Mouse (Mus musculus): ENCODE data around the gene Tbx10. TPM values are rescaled to one million over a fixed set of nuclear protein-coding genes. Genes with fewer than 3 reads are reported as not detected.

The Tbx10 gene
- total and polyA plus RNA-seq, 3 experiments: not detected

DNA sequence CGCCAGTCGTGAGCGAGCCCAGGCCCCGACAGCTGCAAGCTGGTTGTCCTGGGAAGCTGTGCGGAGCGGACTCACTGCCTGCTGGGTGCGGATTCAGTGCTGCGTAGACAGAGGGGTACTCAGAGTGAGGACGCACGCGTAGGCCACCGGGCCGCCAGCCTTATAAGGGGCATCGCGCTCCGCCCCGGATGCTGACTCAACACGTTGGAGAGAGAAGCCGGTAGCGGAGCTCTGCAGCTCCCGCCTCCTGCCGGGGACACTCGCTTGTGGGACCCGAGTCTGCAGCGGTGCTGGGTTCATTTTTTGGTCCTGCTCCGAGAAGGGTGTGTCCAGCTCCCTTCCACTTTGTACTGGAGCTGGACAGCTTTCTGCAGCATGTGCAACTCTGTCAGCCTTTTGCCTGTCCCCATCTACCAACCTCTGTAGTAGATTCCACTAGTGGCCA lies 45.3 kb downstream of the Tbx10 start, which contains the start of gene Gstp1:
Gene Gstp1, minus strand, starts transcription at position 198 of the 445 bp plus-strand sequence.
- peaks cover 0 to 8% of the 10 kb centered on the region in 2 experiments; a peak in 2 of 4 replicates for H3K4me1 ChIP-seq (ENCODE audit: control insufficient read depth in 1 of 2, insufficient read depth in 2 of 2, low read length in 2 of 2)
- peak within 1 kb of the TSS; percentile 46 for H3K27ac ChIP-seq (ENCODE audit: control insufficient read depth, low read depth, low read length)
- no peaks in the 10 kb centered on the region for H3K27me3 ChIP-seq (ENCODE audit: control insufficient read depth in 1 of 2, insufficient read depth in 2 of 2, low read length in 2 of 2)
- peaks cover 0 to 5% of the 10 kb centered on the region in 2 experiments; a peak in 2 of 4 replicates for H3K36me3 ChIP-seq (ENCODE audit: control insufficient read depth in 1 of 2, insufficient read depth in 2 of 2, low read length in 2 of 2)
- H3K79me2 ChIP-seq (ENCODE audit: control insufficient read depth, insufficient read depth, low read length, poor library complexity): peaks cover 4% of the 10 kb centered on the region
- no peaks in the 10 kb centered on the region for H3K9me3 ChIP-seq (replicated peaks; ENCODE audit: insufficient read depth, low read length)
- peak; percentile 93 for DNase-seq (ENCODE audit: low read depth, low spot score)
- H3K9ac ChIP-seq (ENCODE audit: control insufficient read depth, low read depth, low read length, poor library complexity, severe bottlenecking): peak within 1 kb of the TSS; percentile 84
- H3K4me3 ChIP-seq (ENCODE audit: control insufficient read depth in 1 of 2, insufficient read depth in 1 of 2, low read depth in 2 of 2, low read length in 2 of 2): peak within 1 kb of the TSS; percentile 77 to 94
- TF ChIP-seq SIN3A (IDR thresholded peaks at IDR 0.05; ENCODE audit: low read length) (peak; percentile 73), MAX (IDR thresholded peaks at IDR 0.05; ENCODE audit: low read length) (peak; percentile 66; the same call in 1 of the 2 replicates), CTCF (IDR thresholded peaks at IDR 0.05 in 2 of 3, conservative IDR thresholded peaks at IDR 0.05 in 1 of 3; ENCODE audit: control insufficient read depth in 1 of 3, insufficient read depth in 1 of 3, low read depth in 2 of 3, low read length in 3 of 3, poor library complexity in 1 of 3, severe bottlenecking in 1 of 3) (peak in 1 of 3 experiments; percentile 5; a peak in 1 of 6 replicates), RCOR1 (IDR thresholded peaks at IDR 0.05; ENCODE audit: low read depth, low read length) (no peak), MXI1 (IDR thresholded peaks at IDR 0.05; ENCODE audit: low read depth, low read length) (peak; percentile 87), HCFC1 (IDR thresholded peaks at IDR 0.05; ENCODE audit: low read depth, low read length) (peak; percentile 76), ZC3H11A (IDR thresholded peaks at IDR 0.05; ENCODE audit: low read depth, low read length) (no peak), GATA1 (IDR thresholded peaks at IDR 0.05; ENCODE audit: low read depth, low read length) (no peak), ZMIZ1 (IDR thresholded peaks at IDR 0.05; ENCODE audit: low read depth, low read length) (peak; percentile 97), EP300 (IDR thresholded peaks at IDR 0.05; ENCODE audit: low read depth in 1 of 2, low read length in 2 of 2) (peak; percentile 9 to 23; a peak in 1 of 4 replicates), USF2 (IDR thresholded peaks at IDR 0.05; ENCODE audit: borderline replicate concordance in 1 of 2, insufficient read depth in 1 of 2, low read depth in 1 of 2, low read length in 2 of 2) (no peak), POLR2AphosphoS2 (IDR thresholded peaks at IDR 0.05; ENCODE audit: low read length) (peak; percentile 95), KAT2A (conservative IDR thresholded peaks at IDR 0.05; ENCODE audit: low read depth, low read length) (no peak), NRF1 (IDR thresholded peaks at IDR 0.05; ENCODE audit: insufficient read depth, low read depth, low read length, poor library complexity, severe bottlenecking) (peak; percentile 62), MYC (IDR thresholded peaks at IDR 0.05; ENCODE audit: low read depth, low read length) (peak; percentile 70), CHD1 (IDR thresholded peaks at IDR 0.05; ENCODE audit: low read depth, low read length) (no peak), ZNF384 (IDR thresholded peaks at IDR 0.05; ENCODE audit: low read depth, low read length) (no peak), CHD2 (IDR thresholded peaks at IDR 0.05; ENCODE audit: low read length) (no peak), RAD21 (IDR thresholded peaks at IDR 0.05; ENCODE audit: low read depth, low read length) (no peak), TBP (IDR thresholded peaks at IDR 0.05; ENCODE audit: low read depth, low read length) (peak; percentile 97), NELFE (IDR thresholded peaks at IDR 0.05; ENCODE audit: low read depth, low read length) (peak; percentile 95), BHLHE40 (IDR thresholded peaks at IDR 0.05; ENCODE audit: borderline replicate concordance, low read depth, low read length) (peak; percentile 12; the same call in 1 of the 2 replicates), ELF1 (IDR thresholded peaks at IDR 0.05; ENCODE audit: low read depth, low read length) (peak; percentile 76), POLR2AphosphoS5 (IDR thresholded peaks at IDR 0.05; ENCODE audit: borderline replicate concordance, low read depth, low read length) (peak; percentile 72; the same call in 1 of the 2 replicates), TAL1 (IDR thresholded peaks at IDR 0.05; ENCODE audit: low read length) (no peak), GABPA (IDR thresholded peaks at IDR 0.05; ENCODE audit: low read depth, low read length) (no peak), MAZ (IDR thresholded peaks at IDR 0.05; ENCODE audit: low read depth, low read length) (peak; percentile 50; the same call in 1 of the 2 replicates), ETS1 (IDR thresholded peaks at IDR 0.05; ENCODE audit: low read depth, low read length) (peak; percentile 45; the same call in 1 of the 2 replicates), TCF12 (IDR thresholded peaks at IDR 0.05; ENCODE audit: low read depth, low read length) (peak; percentile 51), MYB (IDR thresholded peaks at IDR 0.05; ENCODE audit: low read depth, low read length) (no peak), ZKSCAN1 (IDR thresholded peaks at IDR 0.05; ENCODE audit: low read depth, low read length) (no peak), MEF2A (IDR thresholded peaks at IDR 0.05; ENCODE audit: extremely low read depth, insufficient replicate concordance, low read depth, low read length, poor library complexity, severe bottlenecking) (no peak), E2F4 (IDR thresholded peaks at IDR 0.05; ENCODE audit: borderline replicate concordance, low read depth, low read length) (no peak), MAFK (IDR thresholded peaks at IDR 0.05; ENCODE audit: borderline replicate concordance, low read depth, low read length) (peak; percentile 86), SMC3 (IDR thresholded peaks at IDR 0.05; ENCODE audit: low read depth, low read length) (no peak), USF1 (IDR thresholded peaks at IDR 0.05; ENCODE audit: low read depth, low read length) (0 out of 2 replicates have a peak, but pooled peaks have one; percentile 10)

Data from MEL (cell line).